Mouse (Mus musculus): ENCODE measurements around the gene Mcts2.
"Not testable (repeated sequence)": the region's sequence is repeated elsewhere in the genome, so short reads cannot be mapped to it uniquely, and the experiment has no call there.

Gene Mcts2

DNA sequence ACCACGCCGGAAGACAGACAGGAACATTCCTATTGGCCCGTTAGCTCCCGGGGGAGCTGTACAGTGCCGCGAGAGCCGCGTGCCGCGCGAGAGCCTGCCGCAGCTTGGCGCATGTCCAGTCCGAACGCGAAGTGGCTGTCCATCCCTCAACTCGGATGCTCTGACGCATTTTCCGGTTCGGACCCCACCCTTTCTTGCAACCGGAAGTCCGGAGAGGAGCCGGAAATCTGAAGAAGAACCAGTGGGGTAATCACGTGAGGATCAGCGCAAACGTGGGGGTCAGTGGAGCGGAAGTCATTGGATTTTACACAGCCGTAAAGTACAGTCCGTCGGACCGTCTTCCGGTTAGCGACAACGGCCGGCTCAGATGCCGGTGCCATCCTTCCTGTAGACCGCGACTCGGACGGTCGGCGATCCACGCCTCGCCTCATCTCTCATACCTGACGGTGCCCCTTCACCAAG, at the start of gene Mcts2:
Gene Mcts2 (plus strand): TSS at position 230 of the 462 bp plus-strand sequence.
- peak; percentile 98 for DNase-seq

DNA sequence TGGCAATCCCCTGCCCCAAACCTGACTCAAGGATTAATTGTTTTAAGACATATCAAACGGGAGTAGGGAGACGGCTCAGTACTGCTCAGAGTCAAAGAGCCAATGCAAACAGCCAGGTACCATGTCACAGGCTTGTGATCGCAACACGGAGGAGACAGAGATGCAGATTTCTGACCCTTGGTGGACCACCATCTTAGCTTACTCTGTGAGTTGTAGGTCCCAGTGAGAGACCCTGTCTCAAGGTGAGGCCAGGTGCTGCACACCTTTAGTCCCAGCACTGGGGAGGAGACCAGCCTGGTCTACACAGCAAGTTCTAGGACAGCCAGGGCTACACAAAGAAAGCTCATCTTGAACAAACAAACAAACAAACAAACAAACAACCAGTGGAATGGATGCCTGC, 49.5 kb upstream of the Mcts2 start:
- DNase-seq, result no peak

DNA sequence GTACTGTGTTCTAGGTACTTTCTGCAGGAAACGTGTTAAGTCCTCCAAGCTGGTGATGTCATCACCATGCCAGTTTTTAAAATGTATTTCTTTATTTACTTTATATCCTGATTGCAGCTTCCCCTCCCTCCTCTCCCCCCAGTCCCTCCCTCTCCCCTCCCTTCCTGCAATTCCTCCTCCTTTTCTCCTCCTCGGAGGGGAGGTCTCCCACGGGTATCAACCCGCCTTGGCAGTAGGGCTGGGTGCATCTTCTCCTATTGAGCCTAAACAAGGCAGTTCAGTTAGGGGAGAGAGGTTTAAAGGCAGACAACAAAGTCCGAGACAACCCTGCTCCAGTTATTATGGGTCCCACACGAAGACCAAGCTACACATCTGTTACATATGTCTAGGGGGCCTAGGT, 48.0 kb upstream of the Mcts2 start:
- no peak for DNase-seq

DNA sequence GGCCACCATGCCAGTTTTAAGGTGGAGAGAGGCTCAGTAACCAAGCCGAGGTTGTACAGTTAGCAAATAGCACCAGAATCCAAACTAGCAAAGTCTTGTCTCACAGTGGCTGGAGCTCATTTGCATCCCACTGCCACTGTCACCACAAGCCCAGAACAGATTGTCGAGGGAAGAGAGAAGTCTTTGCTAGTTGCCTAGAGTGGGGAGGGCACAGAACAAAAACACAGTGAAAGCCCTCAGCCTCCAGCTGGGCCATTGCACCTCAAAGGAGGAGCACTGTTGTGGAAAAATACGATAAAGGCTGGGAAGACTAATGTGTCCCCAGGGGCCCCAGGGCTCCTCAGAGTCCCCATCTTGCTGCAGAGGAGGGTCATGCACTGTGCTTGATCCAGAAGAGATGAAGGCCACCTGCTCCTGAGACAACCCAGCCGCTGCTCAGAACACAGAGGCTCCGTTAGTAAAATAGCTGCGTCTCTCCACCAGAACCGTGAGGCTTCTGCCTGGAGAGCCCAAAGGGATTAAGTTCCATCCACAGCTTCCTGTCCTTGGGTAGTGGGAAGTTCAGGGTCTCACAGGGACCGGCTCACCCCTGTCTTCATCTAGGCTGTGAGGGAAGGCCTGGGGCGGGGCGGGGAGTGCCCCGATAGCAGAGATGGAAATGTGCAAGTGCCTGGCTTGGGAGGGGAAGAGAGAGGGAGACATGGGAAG, 47.3 kb upstream of the Mcts2 start:
- no peak for DNase-seq

DNA sequence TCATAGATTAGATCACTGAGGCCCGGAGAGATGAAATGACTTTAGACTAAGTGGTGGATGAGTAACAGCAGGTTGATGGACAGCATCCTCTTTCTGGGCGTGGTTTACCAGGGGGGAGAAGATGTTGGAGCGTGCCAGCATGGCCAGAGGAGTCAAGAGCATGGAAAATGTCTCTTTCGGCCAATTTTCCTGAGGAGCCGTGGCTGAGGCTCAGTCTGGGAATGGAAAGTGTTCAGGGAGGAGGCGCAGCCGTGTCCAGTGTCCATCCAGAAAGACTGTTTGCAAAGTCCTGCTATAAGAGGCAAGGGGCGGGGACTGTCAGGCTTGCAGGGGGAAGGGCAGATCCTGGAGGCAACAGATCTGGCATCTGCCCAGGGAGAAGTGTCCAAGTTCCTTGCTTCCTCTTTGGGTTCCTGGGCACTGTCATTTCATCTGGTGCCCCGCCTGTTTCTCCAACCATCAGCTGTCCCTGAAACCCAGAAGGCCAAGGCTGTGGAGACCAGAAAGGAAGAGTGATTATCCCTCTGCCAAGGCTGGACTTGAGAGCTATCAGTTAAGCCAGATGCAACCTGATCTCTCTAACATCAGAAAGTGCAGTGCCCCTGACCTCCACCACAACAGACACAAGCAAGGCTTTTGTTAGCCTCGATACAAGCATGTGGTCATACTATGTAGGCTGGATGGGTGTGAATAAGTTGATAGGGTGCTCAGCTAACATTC, 33.8 kb upstream of the Mcts2 start:
- no peak for DNase-seq

DNA sequence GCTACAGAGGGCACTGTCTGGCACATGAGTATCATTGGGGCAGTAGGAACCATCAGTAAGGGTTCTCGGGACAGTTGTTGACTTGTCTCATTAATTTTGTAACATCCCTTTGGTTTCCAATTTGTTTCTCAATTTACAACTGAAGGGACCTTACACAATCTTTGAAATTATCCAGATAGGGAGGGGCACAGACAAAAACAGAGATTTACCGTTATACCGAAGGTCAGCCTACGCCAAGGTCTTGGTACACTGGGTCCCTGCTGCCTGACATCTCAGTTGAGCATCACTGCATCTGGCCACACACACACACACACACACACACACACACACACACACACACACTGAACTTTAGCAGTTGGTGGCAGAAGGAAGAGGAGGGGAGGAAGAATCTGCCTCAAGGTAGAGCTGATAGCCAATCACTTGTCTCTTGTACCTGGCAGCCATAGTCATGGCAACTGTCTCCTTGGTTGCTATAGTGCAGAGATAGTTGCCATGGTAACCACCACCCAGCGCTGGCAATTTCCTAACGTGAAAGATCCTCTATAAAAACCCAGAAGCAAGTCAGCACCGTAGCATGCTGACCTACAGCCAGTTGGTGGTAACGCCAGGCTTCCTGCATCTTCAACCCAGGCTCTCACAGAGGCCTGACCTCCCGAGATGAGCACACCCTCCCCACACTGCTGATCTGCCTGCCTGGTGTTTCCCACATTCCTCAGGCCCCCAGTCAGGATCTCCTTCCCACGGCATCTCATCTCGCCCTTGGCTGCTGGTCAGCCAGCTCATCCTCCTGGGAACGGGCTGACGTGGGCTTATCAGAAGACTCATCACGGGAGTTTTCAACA, 32.7 kb upstream of the Mcts2 start:
- no peak for DNase-seq

DNA sequence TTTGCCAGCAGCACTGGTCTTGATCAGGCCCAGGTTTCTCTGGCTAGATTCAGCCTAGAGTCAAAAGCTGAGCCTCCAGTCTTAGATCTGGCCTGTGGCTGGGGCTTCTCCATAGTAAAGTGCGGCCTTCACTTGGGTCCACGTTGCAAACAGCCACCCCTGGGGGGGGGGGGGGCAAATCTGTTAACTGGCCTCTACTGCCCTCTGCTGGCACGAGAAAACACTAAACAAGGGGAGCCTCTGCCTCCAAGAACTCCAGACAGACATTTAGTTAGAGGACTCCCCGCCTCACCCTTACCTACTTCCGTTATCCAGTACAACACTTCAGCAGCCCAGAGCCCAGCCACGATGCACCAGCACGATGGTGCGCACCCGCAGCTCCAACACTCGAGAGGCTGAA, 29.4 kb upstream of the Mcts2 start:
- DNase-seq, result no peak

DNA sequence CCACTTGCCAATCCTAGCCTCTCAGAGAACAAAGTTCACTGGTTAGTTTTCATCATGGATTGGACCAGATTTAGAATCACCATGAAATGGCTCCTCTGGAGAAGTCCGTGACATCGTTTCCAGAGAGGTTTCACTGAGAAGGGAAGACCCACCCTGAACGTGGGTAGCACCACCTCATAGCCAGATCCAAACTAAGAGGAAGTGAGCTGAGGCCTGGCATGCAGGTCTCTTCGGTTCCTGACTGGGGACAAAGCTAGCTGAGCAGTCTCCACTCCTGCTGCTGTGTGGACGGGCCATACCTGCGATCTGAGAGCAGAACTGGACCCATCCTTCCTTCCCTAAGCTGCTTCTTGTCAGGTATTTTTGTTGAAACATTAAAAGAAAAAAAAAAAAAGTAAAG, 25.7 kb upstream of the Mcts2 start:
- DNase-seq, result no peak

DNA sequence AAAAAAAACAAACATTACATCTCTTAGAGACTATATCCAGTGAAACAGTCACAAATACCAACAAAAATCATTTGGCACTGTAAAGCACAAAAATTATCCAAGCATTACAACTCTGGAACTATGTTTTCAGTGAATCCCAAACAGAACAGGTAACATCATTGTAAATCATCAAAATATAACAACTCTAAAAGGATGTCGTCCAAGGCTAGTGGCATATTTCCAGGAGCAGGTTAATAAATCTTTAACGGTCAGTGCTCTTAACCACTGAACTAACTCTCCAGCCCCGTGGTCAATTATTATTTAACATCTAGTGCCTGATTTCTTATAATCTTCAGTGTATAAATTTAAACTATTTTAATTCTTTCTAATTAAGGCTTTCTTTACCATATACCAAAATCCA, 20.6 kb upstream of the Mcts2 start:
- DNase-seq, result not testable (repeated sequence)

DNA sequence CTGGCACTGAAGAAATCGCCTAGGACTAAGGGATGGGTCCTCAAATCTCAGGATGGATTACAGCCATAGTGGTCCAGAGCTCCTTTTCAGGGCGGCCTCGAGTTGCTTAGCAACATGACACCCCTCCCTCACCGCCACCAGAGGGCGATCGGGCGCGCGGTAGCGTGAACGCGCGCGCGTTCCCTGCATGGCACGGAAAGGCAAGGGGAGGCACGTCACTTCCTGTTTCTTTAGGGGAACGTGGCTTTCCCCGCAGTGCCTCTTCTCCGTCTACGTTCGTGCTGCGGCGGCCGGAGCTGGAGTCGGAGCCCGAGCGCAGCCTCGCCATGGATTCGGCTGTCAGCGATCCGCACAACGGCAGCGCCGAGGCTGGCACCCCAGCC, 17.6 kb upstream of the Mcts2 start, which contains the start of gene H13:
Gene H13 (plus strand): TSS at position 206 of the 383 bp plus-strand sequence.
- DNase-seq, result peak; percentile 91

DNA sequence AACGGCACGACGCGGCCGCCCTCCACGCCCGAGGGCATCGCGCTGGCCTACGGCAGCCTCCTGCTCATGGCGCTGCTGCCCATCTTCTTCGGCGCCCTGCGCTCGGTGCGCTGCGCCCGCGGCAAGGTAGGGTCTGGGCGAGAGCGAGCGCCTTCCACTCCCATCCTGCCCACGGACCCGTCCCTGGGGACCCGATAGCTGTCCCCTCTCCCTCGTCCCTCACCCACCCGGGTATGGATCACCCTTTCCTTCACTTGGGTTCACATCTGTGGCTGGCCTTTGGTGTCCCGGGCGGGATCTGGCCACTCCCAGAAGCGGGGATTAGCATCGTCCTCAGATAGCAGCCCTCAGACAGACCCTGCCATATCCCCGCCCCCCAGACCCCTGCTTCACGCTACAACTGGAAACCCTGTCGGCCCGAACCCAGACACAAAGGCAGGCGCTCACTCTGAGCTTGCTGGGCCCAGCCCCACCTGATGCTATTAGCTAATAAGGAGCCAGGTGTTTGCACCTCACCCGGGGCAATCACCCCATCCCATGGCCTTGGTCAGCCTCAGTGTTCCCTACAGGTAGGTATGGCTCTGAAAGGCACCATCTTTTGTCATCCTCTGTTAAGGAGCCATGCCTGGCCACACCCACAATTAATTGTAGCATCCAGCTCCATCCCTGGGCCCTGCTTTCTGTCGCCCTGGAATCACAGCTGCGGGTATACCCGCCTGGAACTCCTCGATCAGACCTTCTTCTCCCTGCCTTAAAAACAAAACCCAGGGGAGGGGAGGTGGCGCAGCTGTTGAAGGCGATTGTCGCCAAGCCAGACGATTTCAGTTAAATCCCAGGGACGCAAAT, 17.0 kb upstream of the Mcts2 start:
- peak; percentile 64 for DNase-seq

DNA sequence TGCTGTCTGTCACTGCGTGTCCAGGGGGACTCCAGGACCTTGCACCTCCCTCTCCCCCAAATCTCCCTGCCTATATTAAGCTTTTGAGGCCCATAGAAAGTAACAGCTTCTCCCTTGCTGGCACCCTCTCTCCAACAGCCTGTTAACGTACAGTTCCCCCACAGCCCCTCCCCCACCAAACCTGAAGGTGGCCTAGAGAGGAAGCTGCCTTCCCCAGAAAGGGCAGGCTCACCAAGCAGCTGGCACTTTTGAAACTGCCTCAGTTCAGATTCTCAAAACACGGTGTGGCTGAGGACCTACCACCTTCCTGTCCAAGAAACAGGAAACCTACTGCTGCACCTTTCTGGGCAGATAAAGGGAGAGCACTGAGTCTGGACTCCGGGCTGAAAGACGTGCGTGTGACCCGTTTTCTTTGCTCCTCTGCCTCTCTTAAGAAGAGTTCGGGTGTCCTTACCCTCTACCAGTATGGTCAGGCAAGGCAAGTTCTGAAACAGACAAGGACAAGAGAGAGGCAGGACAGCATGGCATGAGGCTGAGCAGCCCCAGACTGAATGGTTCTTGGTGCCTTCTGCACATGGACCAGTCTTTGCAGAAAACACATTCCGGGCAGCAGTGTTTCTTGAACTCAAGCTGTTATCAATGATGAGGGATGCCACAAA, 15.7 kb upstream of the Mcts2 start:
- no peak for DNase-seq

DNA sequence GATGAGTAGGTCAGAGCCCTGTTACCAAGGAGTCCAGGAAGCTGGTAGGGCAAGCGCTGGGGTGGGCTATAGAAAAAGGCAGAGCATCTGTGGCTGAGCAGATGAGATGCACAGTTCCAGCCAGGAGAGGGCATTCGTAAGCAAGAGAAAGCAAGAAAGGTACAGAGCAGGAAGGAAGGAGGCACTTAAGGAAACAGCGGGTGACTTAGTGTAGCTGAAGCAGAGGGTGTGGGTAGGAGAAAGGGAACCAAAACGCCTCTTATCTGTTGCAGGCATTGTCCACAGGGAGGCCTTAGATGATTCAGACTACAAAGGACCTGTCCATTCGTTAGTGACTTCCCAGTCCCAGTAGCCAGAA, 15.2 kb upstream of the Mcts2 start:
- no peak for DNase-seq

DNA sequence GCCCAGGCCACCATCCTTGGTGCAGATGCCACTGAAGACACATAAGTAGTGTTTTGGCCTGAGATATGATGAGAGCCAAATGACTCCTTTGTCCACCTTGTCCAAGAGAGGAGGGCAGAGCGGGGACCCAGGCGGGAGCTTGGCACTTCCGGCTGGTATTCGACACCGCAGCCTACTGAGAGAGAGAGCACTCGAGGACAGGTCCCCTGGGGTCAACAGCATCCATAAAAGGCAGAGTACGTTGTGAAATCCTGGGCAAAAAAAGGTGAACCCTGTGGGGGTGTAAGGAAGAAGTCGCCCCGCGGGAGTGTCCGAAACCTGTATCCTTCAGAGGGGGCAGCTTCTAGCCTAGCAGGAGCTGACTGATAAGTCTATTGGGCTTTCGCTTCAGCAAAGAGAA, 14.7 kb upstream of the Mcts2 start:
- no peak for DNase-seq

DNA sequence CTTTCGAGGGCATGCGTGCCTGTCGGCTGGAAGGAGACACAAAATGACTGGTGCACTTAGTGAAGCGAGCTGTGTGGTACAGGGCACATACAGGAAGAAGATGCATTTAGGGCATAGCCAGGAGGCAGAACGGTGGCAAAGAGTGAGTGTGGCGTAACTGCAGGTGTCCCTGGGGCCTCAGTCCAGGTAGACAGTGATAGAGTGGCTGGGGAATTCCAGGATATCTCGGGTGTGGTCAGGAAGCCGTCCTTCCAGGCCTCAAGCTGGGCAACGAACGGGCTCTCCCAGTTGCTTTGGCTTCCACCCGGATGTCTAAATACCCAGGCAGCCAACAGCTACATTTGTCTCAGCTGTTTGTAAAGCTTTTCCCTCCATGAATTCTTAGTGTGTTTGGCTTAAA, 12.7 kb upstream of the Mcts2 start:
- no peak for DNase-seq

DNA sequence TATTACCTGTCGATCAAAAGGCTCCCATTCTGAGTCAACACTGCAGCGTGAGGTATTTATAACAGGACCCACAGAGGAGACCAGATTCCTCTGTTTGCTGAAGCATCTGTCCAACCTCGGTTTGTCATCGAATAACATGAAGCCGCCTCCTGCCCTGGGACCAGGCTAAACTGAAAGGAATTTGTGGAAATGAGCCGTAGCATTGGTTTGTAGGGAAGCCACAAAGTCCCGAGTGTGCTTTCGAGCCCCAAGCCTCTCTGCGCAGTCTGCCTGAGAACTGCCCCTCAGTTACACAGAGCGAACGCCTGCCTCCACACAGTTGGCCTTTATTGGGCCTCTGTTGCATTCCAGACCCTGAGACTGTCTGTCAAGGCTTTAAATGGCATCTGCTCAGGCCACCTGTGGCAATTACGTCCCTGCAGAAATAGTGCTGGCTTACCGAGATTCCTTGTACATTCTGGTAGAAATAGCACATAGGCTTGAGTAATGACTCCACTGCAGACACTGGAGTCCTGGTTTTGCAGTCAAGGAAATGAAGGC, 11.5 kb upstream of the Mcts2 start:
- DNase-seq, result no peak

DNA sequence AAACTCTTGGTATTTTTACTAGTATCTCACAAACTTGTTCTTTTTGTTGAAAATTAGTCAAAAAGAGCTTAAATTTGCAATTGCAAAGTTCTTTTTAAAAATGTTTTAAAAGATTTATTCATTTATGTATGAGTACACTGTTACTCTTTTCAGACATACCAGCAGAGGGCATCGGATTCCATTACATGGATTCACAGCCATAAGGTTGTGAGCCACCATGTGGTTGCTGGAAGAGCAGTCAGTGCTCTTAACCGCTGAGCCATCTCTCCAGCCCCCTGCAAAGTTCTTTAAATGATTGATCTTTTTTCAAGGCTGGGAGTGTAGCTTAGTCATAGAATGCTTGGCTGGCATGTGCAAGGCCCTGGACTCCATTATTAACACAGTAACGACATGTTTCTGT, 8.5 kb upstream of the Mcts2 start:
- DNase-seq, result no peak

DNA sequence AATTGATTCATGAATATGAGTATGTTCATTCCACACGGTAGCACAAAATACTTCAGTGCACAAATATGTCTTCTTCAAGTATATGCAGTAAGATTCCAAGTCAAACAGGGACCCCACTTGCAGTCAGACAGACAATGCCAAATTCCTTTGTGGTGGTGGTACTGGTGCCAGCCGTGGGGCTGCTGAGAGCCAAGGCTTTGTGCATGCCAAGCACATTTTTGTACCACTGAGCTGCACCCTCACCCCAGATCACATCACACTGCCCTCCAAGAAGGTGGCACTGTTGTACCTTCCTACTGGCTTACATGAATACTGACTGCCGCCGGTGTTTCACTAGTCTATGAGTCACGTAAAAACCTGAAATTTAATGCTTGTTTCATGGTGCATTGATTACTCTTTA, 7.9 kb upstream of the Mcts2 start:
- no peak for DNase-seq

DNA sequence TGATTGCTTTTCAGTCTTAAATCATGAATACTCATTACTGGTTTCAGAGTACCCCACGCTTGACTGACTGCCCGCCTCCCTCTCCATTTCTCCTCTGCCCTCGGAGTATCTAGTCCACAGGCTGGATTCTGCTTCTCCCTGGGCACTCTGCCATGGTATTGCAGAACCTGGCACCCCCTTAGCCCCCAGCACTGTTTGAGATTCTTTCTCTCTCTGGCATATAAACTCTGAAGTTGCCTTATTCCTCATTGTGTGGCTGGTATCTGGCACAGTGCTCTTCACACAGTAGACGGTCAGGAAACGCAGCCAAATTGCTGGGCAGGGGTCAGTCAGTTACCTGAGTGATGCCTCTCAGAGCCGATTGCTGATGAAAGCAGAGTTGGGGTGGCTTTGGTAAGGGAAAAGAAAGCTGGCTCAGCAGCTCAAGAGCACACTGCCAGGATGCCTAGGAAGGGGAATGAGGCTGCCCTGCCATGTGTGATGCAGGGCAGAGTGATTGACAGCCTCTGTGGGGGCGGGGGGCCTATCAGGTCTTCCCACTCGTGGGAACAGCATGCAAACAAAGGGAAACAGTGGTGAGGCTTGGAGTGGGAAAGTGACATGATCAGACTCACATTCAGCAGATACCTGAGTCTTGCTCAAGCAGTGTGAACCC, 7.0 kb upstream of the Mcts2 start:
- DNase-seq, result no peak

DNA sequence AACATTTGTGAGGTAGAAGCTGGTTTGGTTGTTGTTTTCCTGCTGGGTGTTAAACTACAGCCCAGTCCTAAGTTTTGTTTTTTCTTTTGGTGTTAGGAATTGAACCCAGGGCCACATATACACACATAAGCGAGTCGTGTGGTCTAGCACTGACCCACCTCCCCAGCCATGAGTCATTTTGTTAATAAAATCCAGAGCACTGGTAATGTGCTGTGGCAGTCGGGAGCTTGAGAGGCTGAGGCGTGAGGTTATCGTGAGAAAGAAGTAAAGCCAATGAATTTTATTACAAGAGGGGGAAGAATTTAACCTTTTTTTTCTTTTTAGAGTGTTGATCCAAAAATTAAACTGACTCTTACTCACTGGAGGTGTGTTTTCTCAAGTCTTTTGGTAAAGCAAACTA, 3.7 kb upstream of the Mcts2 start:
- DNase-seq, result no peak

DNA sequence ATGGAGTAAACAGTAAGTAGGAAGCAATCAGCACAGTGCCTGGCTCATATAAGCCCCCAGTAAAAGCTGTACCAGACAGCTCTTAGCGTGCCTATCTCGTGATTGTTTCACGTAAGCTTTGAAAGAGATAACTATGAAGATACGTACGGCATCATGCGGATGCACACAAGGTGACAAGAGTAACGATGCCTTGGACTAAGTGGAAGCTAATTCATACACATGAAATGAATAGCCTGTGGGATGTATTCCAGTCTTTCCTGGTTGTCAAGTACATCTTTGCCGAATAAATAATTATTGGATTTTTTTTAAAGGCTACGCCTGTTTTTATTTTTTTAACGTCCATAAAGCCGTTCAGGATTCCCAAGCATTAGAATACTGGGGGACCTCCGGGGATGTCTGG, 436 bp upstream of the Mcts2 start:
- DNase-seq, result no peak

All from cerebellum, adult 11-12 months (tissue).